Mouse (Mus musculus) thymus, postnatal 4 days (tissue): ENCODE measurements around the gene Arl1.
"Not testable (repeated sequence)": the region's sequence is repeated elsewhere in the genome, so short reads cannot be mapped to it uniquely, and the experiment has no call there.

Experiments
- DNase-seq: peaks from one replicate; pipeline ENCODE4 v3.0.0; 2021

The Arl1 gene

DNA sequence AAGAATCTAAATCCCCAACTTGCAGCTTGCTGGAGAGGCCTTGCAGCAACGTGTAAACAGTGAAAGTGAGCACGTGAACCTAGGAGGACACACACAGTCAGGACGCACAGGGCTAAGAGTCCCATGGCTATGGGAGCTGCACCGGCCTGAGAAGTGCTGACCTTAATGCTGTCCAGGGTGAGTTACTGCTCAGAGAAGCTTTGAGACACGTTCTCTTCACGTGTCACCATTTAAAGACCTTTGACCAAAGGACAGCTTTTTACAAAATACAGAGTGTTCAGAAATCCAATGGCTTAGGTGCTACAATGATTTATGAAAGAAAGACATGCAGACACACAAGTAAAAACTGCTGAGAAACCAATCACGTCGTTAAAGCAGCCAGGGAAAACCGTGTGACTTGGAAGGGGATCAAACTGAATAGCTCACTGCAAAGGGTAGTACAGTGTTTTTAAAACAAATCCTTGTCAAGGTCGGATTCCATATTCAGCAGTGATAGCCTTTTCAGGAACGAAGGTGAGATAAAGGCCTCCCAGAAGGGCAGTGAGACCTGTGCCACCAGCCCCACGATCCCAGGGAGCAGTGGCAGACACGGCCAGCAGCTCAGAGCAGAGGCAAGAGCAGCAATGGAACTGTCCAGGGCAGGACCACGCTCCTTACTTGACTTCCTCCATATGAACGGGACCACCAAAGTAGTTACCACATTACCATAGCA, 34.9 kb downstream of the Arl1 start:
- DNase-seq: no peak

- DNase-seq: no peak
These were observed 38.3 kb downstream of the Arl1 start for GRCm38 (mm10) chr10:88768961-88769360.

DNA sequence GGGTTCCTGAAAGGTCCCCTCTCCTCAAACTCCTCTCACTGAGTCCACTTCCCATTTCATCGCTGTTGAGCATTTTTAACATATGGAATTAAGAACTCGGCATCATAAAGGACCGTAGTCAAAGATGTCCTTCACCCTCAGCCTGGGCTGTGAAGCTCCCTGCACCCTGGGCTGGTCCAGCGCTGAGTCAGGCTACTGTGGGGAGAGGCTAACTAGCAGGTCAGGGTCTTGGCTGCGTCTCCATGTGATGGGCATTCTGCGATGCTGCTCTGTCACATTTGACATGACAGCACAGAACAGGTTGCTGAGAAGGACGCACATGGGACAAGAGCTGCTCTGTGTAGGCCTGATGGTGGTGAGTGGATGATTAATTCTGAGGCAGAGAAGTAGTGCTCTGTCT, 39.0 kb downstream of the Arl1 start:
- no peak for DNase-seq

GRCm38 (mm10) chr10:88772965-88773364, 42.3 kb downstream of the Arl1 start:
- not testable (repeated sequence) for DNase-seq

DNA sequence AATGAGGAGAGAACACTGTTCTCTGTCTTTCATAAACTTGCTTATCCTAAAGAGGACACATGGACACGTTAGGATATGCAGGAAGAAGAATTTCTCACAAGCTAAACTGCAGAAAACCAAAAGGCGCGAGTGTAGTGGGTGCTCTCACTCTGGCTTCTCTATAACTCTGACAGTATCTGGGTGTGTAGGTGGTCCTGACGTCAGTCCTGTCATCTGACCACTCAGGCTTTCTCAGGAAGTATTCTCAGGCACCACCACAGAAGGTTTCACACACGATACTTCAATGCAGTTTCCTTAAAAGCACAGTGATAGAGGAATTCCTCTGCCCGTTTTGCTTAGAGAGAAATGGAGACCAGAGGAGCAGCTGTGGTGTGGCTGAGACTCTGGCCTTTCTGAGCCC, 45.5 kb downstream of the Arl1 start:
- DNase-seq: no peak

DNA sequence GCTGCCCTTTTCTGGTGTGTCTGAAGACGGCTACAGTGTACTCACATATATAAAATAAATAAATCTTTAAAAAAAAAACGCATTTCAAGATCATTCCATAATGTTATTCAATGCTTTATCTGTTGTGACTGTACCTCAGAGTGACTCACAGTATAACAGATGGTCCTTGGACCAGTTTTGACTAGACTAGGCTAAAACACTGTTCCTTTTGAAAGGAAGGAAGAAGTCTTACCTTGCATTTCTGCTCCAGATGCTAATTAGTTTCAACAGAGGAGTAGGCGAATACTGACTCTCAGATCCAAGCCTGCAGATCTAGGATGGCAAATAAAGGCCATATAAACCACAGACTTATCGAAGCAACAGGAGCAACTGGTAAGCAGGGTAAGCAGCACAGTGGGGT, 50.1 kb downstream of the Arl1 start:
- DNase-seq: no peak

- DNase-seq: not testable (repeated sequence)
These were observed 52.5 kb downstream of the Arl1 start for GRCm38 (mm10) chr10:88783135-88783534.

GRCm38 (mm10) chr10:88783941-88784340, 53.3 kb downstream of the Arl1 start:
- DNase-seq: no peak

- no peak for DNase-seq
These were observed 53.9 kb downstream of the Arl1 start for GRCm38 (mm10) chr10:88784513-88784931.

- DNase-seq: no peak
These were observed 63.0 kb downstream of the Arl1 start for GRCm38 (mm10) chr10:88793671-88794070.
